Mouse (Mus musculus) MN1 (cell line): Measurements from ENCODE around the gene Hmga1b.
"Not testable (repeated sequence)": the region's sequence is repeated elsewhere in the genome, so short reads cannot be mapped to it uniquely, and the experiment has no call there.

Source experiments
- DNase-seq: peaks from one replicate; pipeline ENCODE4 v3.0.0-alpha.2; 2016; ENCODE audit warnings: low spot score

Gene Hmga1b

DNA sequence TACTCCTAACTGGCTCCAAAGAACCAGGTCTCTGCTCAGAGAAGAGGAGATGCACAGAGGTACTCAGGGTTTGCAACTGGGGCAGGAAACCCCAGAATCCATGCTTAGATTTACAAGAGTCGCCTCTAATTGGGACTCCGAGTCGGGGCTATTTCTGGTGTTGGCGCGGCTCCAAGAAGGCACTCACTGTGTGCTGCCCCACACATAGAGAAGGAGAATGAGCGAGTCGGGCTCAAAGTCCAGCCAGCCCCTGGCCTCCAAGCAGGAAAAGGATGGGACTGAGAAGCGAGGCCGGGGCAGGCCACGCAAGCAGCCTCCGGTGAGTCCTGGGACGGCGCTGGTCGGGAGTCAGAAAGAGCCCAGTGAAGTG is at the start of gene Hmga1b:
TSS of gene Hmga1b (plus strand) at position 123 of the 370 bp plus-strand sequence.
- not testable (repeated sequence) for DNase-seq

DNA sequence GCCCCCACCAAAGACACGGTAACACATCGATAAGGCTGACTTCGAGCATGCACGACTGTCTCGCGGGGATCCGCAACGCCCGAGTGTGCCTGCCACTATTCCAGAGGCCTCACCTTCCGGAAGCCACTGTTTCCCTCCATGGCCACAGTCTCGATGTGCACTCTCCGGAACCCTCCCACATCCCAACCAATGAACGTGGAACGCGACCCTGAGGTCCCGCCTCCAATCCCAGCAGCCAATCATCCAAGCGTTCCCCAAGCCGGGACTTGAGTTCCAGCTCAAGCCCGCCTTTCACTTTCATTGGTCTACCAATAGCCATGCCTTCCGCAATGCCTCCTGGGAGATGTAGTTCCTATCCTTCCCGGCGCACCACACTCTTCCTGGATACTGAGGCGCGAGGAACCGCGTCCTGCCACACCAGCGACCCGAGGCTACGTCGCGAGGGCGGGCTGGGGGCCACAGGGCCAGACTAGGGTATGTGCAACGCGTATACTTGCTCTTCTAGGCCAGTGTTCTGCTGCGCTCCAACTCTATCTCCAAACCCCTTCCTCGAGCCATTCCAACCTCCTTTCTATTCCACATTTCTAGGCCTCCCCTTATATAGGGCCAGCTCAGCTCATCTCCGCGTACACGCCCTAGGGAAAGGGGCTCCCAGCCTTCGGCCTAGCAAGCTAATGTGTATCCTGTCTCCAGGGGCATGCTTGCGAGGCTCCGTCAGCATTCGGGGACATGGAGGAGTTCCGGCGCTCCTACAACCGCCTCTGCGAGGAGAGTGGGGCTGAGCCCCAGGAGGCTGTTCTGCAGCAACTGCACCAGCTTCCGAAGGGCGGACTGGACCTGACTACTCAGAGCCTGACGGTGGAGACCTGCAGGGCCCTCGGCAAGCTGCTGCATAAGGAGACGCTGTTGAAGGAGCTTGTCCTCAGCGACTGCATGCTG is 48.7 kb upstream of the Hmga1b start, which contains the start of the genes Cenpx and Lrrc45:
TSS of gene Cenpx (minus strand) at position 159 of the 939 bp plus-strand sequence.
TSS of gene Lrrc45 (plus strand) at position 346 of the 939 bp plus-strand sequence.
- DNase-seq = peak; percentile 99

DNA sequence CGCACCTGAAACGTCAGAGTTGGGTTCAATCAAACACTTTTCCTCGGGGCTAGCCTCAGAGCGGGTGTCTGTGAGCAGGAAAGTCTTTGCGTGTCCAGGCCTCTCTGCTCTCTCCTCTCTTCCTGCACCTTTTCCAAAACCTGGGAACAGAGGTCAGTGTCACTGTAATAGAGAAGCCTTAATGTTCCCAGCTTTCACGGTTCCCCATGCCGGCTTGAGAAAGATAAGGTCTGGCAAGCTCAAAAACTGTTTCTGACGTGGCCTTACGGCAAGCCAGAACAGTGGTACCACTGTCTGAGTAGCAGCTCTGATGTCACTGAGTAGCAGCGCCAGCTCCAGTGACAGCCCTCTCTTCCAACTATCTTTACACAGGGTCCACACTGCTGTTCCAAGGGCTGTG is 48.0 kb upstream of the Hmga1b start:
- DNase-seq = no peak

DNA sequence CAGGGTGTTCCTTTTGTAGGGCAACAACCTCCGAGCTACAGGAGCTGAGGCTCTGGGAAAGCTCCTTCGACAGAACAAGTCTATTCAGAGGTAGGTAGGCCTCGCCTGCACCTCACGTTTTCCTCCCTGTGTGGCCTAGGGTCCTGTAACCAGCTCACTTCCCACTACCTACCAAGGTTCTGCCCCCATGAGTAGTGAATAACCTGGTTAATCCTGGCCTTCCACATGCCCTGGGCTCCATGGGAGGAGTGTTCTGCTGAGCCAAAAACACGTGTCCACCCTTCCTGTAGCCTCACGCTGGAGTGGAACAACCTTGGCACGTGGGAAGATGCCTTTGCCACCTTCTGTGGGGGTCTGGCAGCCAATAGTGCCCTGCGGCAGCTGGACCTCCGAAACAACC is 47.5 kb upstream of the Hmga1b start:
- no peak for DNase-seq

DNA sequence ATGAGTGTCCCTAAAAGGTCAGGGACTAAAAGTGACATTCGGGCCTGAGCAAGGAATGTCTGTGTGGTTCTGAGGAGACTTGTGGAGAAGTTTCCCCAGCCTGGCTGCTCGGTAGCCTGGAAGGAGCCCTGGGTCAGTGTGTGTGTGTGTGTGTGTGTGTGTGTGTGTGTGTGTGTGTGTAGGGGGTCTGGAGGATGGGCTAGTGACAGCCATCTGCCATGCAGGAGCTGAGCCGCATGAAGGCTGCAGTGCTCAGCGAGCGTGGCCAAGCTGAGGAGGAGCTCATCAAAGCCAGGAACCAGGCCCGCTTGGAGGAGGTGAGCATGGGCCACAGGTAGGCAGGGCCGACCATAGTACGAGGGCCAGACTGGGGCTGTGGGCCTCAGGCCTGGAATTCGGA is 43.4 kb upstream of the Hmga1b start:
- DNase-seq = no peak

DNA sequence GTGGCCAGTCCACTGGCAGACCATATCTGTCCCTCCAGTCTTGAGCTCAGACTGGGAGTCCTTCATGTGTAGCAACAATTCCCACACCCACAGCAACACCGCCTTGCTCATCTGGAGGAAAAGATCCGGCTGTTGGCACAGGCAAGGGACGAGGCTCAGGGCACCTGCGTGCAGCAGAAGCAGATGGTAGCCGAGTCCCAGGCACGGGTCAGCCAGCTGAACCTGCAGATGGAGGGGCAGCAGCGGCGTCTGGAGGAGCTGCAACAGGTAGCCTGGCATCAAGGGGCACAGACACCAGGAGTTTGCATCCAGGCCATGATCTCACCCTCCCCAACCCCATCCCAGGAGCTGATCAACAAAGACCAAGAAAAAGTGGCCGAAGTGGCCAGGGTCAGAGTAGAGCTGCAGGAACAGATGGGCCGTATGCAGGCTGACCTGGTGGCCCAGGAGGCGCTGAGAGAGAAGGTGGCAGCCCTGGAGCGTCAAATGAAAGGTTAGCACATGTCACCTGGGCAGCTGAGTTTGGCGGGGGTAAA is 42.7 kb upstream of the Hmga1b start:
- DNase-seq = no peak

DNA sequence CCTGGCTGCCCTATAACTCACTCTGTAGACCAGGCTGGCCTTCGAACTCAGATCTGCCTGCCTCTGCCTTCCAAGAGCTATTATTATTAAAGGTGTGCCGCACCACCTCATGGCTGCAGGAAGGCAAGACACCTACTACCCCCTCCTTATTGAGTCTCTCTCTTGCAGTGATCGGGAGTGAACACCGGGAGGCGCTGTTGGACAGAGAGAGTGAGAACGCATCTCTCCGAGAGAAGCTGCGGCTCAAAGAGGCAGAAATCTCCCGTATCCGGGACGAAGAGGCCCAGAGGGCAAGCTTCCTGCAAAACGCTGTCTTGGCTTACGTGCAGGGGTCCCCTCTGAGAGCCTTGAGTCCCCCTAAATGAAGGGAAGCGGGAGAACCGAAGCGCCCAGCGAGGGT is 42.1 kb upstream of the Hmga1b start:
- peak; percentile 80 for DNase-seq

DNA sequence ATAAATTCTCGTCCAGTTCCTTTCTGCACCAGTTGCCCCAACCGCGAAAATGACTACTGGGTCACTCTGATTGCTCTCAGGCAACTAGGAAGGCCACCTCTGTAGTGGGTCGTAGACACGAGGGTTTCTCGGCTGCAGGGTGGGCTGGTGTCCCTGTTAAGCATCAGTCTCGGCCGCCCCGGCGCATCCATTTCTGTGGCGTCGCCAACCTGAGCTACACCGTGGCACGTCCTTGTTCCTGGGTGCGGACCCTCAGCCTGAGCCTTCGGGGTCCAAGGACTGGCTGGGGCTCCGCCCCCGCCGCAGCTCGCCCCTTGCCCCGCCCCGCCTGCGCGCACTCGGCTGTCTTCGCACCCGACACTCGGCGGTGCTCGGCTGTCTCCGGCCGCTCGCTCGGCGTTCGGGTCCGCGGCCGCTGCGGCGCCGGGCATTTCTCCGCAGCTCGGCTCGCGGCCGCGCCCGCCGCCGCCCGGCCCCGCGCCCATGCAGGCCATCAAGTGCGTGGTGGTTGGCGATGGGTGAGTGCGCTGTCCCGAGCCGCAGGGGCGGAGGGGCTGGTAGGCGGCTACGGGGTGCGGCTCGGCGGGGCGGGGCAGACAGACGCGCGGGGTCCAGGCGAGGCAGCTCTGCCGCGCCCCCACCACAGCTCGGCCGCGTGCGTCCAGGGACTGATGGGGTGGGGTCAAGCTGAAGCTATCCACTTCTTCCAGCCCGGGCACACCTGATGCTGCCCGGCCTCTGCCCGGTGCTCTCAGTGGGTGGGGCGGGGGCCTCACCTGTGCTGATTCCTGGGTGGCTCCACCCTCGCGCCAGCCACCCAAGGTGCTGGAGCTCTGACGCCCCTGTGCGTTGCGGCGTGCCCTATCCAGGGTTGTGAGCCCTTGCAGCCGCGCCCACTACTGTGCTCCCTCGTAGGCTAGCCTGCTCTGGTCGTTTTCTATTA is 41.2 kb upstream of the Hmga1b start, which contains the start of gene Rac3:
TSS of gene Rac3 (plus strand) at position 347 of the 943 bp plus-strand sequence.
- DNase-seq = no peak

DNA sequence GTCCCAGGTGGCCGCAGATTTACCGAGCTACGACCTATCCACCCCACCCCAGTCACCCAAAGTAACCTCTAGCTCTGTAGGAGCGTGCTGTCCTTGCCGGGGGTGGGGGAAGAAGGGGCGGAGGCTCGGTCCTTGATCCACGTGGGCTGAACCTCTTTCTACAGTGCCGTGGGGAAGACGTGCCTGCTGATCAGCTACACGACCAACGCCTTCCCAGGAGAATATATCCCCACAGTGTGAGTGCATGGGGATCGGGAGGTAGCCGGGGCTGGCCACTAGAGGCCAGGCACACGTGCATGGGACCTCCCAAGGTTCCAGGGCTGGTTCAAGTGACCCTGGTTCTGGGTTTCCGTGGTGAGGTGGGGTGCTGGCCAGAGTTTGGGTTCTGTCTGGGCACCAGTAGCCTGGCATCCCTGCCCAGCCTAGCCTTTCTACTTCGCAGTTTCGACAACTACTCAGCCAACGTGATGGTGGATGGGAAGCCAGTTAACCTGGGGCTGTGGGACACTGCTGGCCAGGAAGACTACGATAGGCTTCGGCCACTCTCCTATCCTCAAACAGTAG is 40.4 kb upstream of the Hmga1b start:
- no peak for DNase-seq

DNA sequence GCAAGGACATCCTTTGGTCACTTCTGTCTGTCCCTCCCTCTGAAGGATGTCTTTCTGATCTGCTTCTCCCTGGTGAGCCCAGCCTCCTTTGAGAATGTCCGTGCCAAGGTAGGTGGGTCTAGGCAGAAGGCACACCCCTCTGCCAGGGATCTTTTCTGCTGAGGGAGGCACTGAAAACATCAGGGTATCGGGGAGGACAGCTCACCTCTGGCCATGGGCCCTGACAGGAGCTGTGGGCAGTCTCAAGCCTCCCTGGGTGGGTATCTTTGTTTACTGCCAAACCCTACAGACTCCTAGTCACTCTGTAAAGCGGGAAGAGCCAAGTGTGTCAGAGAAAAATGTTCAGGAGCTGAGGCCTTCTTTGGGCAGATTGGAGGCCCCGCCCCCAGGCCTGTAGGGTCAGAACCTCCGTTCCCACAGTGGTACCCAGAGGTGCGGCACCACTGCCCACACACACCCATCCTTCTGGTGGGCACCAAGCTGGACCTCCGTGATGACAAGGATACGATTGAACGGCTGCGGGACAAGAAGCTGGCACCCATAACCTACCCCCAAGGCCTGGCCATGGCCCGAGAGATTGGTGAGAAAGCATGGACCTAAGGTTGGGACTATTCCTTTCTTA is 39.7 kb upstream of the Hmga1b start:
- DNase-seq = no peak

DNA sequence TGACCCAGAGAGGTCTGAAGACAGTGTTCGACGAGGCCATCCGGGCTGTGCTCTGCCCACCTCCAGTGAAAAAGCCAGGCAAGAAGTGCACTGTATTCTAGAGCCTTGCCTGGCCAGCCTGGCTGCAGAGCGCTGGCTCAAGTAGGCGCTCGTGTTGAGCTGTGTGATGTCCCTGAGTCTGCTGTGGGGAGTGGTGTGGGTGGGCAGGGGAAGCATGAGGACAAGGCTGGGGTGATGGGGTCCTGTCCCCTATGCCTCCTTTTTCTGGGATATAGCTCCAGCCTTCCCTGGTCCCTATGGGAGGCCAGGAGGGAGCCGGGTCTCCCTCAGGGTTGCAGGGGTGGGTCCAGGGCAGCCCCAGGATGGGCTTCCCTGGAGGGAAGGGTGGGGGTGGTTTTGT is 39.1 kb upstream of the Hmga1b start:
- no peak for DNase-seq

DNA sequence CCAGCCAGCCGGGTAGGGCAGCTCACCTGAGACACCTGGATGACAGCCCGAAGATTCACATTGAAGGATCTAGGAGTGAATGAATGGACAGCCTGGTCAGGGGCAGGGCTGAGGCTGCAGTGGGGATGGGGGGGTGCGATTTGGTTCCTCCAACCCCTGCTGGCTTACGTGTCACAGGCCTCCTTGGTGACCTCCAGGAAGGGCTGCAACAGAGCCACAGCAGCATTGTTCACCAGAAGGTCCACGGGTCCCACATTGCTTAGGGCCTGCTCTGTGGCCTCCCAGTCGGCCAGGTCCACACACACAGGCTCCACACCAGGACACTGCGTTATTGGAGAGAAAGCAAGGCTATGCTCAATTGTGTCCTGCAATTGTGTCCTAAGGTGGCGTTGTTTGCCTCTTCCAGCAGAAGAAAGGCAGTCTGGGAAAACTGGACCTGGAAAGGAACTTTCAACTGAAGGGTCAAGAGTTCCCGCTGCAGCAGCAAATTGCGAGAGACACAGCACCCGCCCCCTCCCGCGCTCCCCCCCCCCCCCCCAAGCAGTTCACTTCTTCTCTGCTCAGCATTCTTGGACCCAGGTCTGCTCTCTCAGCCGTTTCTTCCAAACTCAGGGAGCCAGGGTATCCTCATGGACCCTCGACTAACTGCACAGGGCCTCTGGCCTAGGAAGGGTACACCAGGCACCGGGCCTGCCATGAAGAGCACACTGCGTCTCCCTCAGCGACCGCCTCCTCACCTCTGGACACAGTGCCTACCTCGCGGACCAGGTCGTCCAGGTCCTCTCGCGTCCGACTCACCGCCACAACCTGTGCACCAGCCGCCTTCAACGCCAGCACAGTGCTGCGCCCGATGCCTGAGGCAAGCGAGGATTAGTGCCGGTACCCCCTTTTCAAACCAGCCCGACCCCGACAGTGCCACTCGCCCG is 36.1 kb upstream of the Hmga1b start:
- DNase-seq = no peak

DNA sequence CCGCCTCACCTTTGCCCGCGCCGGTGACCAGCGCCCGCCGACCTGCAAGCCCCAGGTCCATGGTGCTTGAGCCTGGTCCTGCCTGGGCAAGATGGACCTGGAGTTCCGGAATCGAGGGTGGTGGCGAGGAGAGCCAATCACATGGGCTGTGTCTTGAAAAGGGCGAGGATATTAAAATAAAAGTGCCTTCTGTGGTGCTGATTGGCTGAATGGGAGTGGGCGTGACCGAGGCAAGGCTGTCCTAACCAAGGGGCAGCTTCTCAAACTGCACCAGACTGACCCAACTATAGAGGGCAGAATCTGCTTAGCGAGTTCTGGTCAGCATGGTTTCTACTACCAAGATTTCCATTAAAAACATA is 35.4 kb upstream of the Hmga1b start, which contains the start of gene Dcxr:
TSS of gene Dcxr (minus strand) at position 113 of the 359 bp plus-strand sequence.
- peak; percentile 91 for DNase-seq

DNA sequence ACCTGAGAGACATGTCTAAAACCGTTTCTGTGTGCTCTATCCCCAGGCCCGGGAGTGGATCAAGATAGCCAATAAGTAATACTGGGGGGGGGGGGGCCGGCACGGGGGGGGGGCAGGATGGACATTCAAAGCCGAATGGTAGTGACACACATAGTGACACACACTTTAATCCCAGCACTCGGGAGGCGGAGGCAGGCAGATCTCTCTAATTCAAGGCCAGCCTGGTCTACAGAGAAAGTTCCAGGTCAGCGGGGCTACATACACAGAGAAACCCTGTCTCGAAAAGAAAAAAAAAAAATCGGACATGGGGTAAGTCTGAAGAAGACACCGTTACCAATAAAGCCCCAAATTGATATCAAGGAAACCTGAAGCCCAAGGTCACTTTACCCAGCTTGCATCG is 35.0 kb upstream of the Hmga1b start:
- DNase-seq = no peak

DNA sequence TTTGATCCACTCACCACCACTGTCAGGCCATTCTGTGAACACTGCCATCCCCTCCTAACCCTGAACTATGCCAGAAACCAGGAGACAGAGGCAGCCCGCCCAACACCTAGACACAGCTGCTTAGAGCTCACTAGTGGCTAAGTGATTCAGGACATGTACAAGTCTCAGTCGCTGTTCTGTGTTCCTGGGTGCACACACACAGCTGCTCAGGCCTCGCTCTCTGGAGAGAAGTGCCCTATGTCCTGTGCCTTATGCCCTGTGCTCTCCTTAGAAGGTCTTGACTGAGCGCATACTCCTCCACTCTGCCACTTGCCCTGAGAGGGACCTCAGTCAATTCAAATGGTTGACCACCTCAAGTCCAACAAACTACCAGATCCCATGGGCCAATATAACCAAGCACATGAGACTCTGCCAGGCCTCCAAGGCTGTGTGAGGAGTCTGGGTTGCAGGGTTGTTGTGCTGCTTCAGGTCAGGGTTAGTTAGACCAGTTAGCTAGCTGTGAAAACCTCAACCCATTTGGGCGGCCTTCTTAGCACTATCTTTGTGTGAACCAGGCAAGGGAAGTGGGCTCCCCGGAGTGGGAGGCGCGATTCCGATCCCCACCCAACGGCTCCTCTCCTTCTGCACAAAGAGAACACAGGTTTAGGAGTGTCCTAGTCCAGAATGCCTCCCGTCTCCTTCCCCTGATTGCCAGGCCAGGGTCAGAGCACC is 33.9 kb upstream of the Hmga1b start:
- DNase-seq = no peak

DNA sequence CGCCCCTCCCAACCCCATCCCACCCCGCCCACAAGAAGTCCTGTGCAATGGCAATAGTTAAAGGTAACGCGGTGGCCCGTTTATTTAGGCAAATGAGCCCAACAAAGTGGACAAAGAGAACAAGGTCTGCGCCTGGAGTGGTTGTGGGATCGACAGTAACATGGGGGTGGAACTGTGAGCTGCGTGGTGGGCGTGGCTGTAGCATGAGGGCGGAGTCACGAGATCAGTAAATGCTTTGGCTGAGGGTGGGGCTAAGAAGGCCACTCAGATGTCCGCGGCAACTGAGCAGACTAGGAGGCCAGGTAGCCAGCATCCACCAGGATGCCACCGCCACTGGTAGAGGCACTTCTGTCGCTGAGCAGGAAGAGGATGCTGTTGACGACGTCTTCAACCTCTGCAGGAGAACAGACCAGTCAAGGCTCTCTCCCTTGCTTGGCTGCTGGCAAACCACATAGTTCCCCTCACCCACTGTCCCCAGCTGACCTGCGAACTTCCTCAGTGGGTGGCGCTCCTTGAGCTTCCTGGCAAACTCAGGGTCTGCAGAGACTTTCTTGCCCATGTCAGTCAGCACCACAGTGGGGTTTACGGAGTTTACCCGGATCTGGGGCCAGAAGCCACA is 33.1 kb upstream of the Hmga1b start:
- DNase-seq = not testable (repeated sequence)

DNA sequence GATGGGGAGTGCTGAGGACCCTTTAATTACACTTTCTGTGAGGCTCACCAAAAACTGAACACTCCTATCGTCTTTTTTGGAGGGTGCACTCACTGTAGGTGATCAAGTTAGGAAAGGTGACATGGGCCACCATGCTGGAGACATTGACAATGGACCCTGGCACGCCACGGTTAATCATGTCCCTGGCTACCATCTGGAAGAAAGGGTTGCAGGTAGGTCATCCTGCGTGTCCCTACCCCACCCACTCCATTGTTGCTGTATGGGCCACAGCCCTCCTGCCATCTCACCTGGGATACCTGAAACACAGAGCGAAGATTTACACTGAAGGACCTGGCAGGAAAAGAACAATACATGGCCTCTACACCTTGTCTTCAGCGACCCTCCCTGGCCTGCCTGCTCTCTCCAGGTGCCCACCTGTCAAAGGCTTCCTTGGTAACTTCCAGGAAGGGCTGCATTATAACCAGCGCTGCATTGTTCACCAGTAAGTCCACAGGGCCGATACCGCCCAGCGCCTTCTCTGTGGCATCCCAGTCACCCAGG is 32.2 kb upstream of the Hmga1b start:
- no peak for DNase-seq

DNA sequence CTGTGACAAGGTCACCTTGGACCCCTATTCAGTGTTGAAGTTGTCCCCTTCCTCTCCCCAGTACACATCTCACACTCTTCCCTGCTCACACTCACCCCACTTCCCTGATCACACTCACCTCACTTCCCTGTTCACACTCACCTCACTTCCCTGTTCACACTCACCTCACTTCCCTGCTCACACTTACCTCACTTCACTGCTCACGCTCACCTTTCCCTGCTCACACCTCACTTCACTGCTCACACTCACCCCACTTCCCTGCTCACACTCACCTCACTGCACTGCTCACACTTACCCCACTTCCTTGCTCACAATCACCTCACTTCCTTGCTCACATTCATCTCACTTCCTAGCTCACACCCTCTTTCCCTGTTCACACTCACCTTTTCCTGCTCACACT is 31.2 kb upstream of the Hmga1b start:
- no peak for DNase-seq
